Mouse (Mus musculus): ENCODE measurements around the gene Cpt1b.

DNA sequence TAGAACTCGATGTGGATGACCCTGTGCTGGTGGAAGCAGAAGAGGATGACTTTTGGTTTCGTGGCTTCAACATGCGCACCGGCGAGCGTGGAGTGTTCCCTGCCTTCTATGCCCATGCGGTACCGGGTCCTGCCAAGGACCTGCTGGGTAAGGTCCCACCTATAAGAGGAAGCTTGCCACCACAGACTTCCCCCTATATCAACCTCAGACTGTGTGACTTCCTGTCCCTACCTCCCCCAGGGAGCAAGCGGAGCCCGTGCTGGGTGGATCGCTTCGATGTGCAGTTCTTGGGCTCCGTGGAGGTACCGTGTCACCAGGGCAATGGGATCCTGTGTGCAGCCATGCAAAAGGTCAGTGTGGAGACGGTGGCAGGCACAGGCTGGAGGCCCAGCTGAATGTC is 33.3 kb upstream of the Cpt1b start:
- no peak for TF ChIP-seq GATA1 (IDR thresholded peaks at IDR 0.05; ENCODE audit: low read length)
- TF ChIP-seq TAL1 (IDR thresholded peaks at IDR 0.05; ENCODE audit: low read length) = no peak

Measured in erythroblast, embryonic 14.5 days (primary cell).